ENCODE assay signal across 8 mouse cellular contexts in genomic region chr10:66864161-66864862, GRCm38 (mm10).
DNase-seq lines count a peak whose midpoint lies in the region; ATAC-seq and TF ChIP-seq lines count a peak whose summit lies in the region.

No protein-coding gene starts in this region.

- no peak for TF ChIP-seq POLR2A in ES-Bruce4 (IDR thresholded peaks at IDR 0.05; ENCODE audit: insufficient read depth, low read length)
- no peak for TF ChIP-seq POLR2A in small intestine, adult 2 months (IDR thresholded peaks at IDR 0.05; ENCODE audit: low read depth, low read length)

- intact Hi-C loops in heart, postnatal 25 days (cut with DNase I), result no loop called here

- H3K9me3 ChIP-seq in ES-Bruce4 (replicated peaks; ENCODE audit: control insufficient read depth, insufficient read depth, low read length, poor library complexity, severe bottlenecking), result no peaks in the 10 kb centered on the region
- H3K9me3 ChIP-seq in liver, embryonic 14.5 days (ENCODE audit: control insufficient read depth, low read length), result no peaks in the 10 kb centered on the region
- no peaks in the 10 kb centered on the region for H3K9me3 ChIP-seq in hindbrain, embryonic 14.5 days (ENCODE audit: control insufficient read depth, low read length)

- peak overlapping the region; percentile 65 for H3K27ac ChIP-seq in ES-Bruce4 (ENCODE audit: insufficient read depth, low read length)
- no peak overlapping the region for H3K27ac ChIP-seq in liver, embryonic 14.5 days
- H3K27ac ChIP-seq in small intestine, adult 2 months (ENCODE audit: insufficient read depth, low read depth, low read length), result peak overlapping the region; percentile 21
- no peak overlapping the region for H3K27ac ChIP-seq in hindbrain, embryonic 14.5 days

- H3K4me3 ChIP-seq in ES-Bruce4 (ENCODE audit: low read depth, low read length), result no peak overlapping the region
- H3K4me3 ChIP-seq in liver, embryonic 14.5 days (ENCODE audit: insufficient read depth in 1 of 2, low read depth in 2 of 2, low read length in 2 of 2), result no peak overlapping the region
- H3K4me3 ChIP-seq in small intestine, adult 2 months (ENCODE audit: low read depth, low read length), result no peak overlapping the region
- H3K4me3 ChIP-seq in hindbrain, embryonic 14.5 days (replicated peaks; ENCODE audit: low read length), result no peak overlapping the region

- WGBS in liver, embryonic 14.5 days (ENCODE audit: insufficient replicate concordance), result 11% methylated on average over 14 of the region's 14 CpGs
- 52% methylated on average over 14 of the region's 14 CpGs for whole genome bisulfite sequencing in small intestine, adult 2 months
- 63% methylated on average over 14 of the region's 14 CpGs for WGBS in hindbrain, embryonic 14.5 days

- peaks cover 3% of the 10 kb centered on the region for H3K4me1 ChIP-seq in ES-Bruce4 (ENCODE audit: control insufficient read depth, insufficient read depth, low read length)
- H3K4me1 ChIP-seq in liver, embryonic 14.5 days (replicated peaks; ENCODE audit: control insufficient read depth in 2 of 2, insufficient read depth in 2 of 2, low read length in 1 of 2), result 0 out of 4 replicates have a peak, but pooled peaks cover 0 to 2% of the 10 kb centered on the region in 2 experiments
- no peaks in the 10 kb centered on the region for H3K4me1 ChIP-seq in small intestine, adult 2 months (ENCODE audit: control insufficient read depth, insufficient read depth, insufficient read length, low read length)
- no peaks in the 10 kb centered on the region for H3K4me1 ChIP-seq in hindbrain, embryonic 14.5 days (replicated peaks; ENCODE audit: control insufficient read depth, insufficient read depth, low read length)

- H3K36me3 ChIP-seq in ES-Bruce4 (ENCODE audit: control insufficient read depth, insufficient read depth, low read length, poor library complexity, severe bottlenecking), result no peaks in the 10 kb centered on the region
- H3K36me3 ChIP-seq in liver, embryonic 14.5 days (replicated peaks; ENCODE audit: control insufficient read depth, insufficient read depth, low read depth), result no peaks in the 10 kb centered on the region
- H3K36me3 ChIP-seq in small intestine, adult 2 months (ENCODE audit: control insufficient read depth, insufficient read depth, low read length), result no peaks in the 10 kb centered on the region
- H3K36me3 ChIP-seq in hindbrain, embryonic 14.5 days (replicated peaks; ENCODE audit: control insufficient read depth, insufficient read depth), result no peaks in the 10 kb centered on the region

- peak; percentile 70 to 73 for DNase-seq in B cell, adult 2 months
- DNase-seq in c-Kit-positive CD71-positive TER-119-positive erythroid progenitor cells, embryonic 14.5 days (ENCODE audit: low spot score), result peak; percentile 18
- DNase-seq in heart, postnatal 25 days (ENCODE audit: low spot score), result peak; percentile 53
- DNase-seq in liver, embryonic 14.5 days (ENCODE audit: low read depth in 3 of 3, low spot score in 3 of 3), result peak; percentile 9 to 49 (median 26)
- DNase-seq in cerebellum, postnatal 14 days, result no peak
- no peak for DNase-seq in hindbrain, embryonic 14.5 days (ENCODE audit: low spot score)

- TF ChIP-seq CTCF in ES-Bruce4 (IDR thresholded peaks at IDR 0.05; ENCODE audit: low read depth, low read length), result peak; percentile 57
- TF ChIP-seq CTCF in liver, embryonic 14.5 days (IDR thresholded peaks at IDR 0.05; ENCODE audit: low read depth), result peak; percentile 63
- no peak for TF ChIP-seq CTCF in small intestine, adult 2 months (IDR thresholded peaks at IDR 0.05; ENCODE audit: extremely low read depth, insufficient read length, insufficient replicate concordance, low read depth, low read length)

- TF ChIP-seq EP300 in ES-Bruce4 (IDR thresholded peaks at IDR 0.05; ENCODE audit: insufficient read depth, low read depth, low read length), result peak; percentile 63; the same call in 1 of the 2 replicates
- peak; percentile 20; the same call in 1 of the 2 replicates for TF ChIP-seq EP300 in liver, embryonic 14.5 days (IDR thresholded peaks at IDR 0.05; ENCODE audit: low read depth)

- no peaks in the 10 kb centered on the region for H3K27me3 ChIP-seq in ES-Bruce4 (ENCODE audit: control insufficient read depth, insufficient read depth, low read length, poor library complexity, severe bottlenecking)
- H3K27me3 ChIP-seq in liver, embryonic 14.5 days (ENCODE audit: control insufficient read depth, insufficient read depth, low read length), result no peaks in the 10 kb centered on the region
- H3K27me3 ChIP-seq in small intestine, adult 2 months (ENCODE audit: control insufficient read depth, insufficient read depth, low read length), result no peaks in the 10 kb centered on the region
- H3K27me3 ChIP-seq in hindbrain, embryonic 14.5 days (ENCODE audit: control insufficient read depth, insufficient read depth, low read length), result no peaks in the 10 kb centered on the region

- peak; percentile 77 for ATAC-seq in liver, embryonic 14.5 days (ENCODE audit: insufficient read depth)
- ATAC-seq in hindbrain, embryonic 14.5 days (ENCODE audit: low FRiP score), result no peak

- H3K9ac ChIP-seq in ES-Bruce4 (ENCODE audit: low read depth, poor library complexity, severe bottlenecking), result no peak overlapping the region
- no peak overlapping the region for H3K9ac ChIP-seq in liver, embryonic 14.5 days (replicated peaks)
- H3K9ac ChIP-seq in hindbrain, embryonic 14.5 days, result no peak overlapping the region

- peak overlapping the region; percentile 8; the same call in 1 of the 2 replicates for H3K4me2 ChIP-seq in liver, embryonic 14.5 days (ENCODE audit: low read depth)
- no peak overlapping the region for H3K4me2 ChIP-seq in hindbrain, embryonic 14.5 days (replicated peaks)

Comparison
In these comparisons a context has a peak if more than half of its experiments do, and no peak if none do; other contexts are left out.
1. DNase-seq: peak in B cell, adult 2 months (2 of 2), c-Kit-positive CD71-positive TER-119-positive erythroid progenitor cells, embryonic 14.5 days (single experiment), heart, postnatal 25 days (single experiment) and liver, embryonic 14.5 days (3 of 3); none in cerebellum, postnatal 14 days (0 of 2) and hindbrain, embryonic 14.5 days (single experiment).
2. H3K27ac ChIP-seq: peak in ES-Bruce4 (single experiment) and small intestine, adult 2 months (single experiment); none in liver, embryonic 14.5 days (single experiment) and hindbrain, embryonic 14.5 days (single experiment).